Mouse (Mus musculus): ENCODE measurements at regions not wholly inside any gene's neighbourhood (a gene's known extent, or its start where the extent isn't known, plus 50 kb on each side); places are given as distances from the start of the nearest gene placed in this dataset.

GRCm38 (mm10) chr2:128438161-128438822 is 152.7 kb upstream of the Spdye4c start:
- TF ChIP-seq POLR2A (IDR thresholded peaks at IDR 0.05; ENCODE audit: low read depth, low read length) (no peak), CTCF (IDR thresholded peaks at IDR 0.05; ENCODE audit: extremely low read depth, insufficient read length, insufficient replicate concordance, low read depth, low read length) (no peak)

Measured in small intestine, adult 2 months (tissue).